Mouse (Mus musculus) heart, postnatal 0 days (tissue): Measurements from ENCODE around the gene Nme3. TPM values are rescaled to one million over a fixed set of nuclear protein-coding genes. Genes with fewer than 3 reads are reported as not detected.
A peak's percentile ranks its signal among the peaks of the same experiment; 100 is the strongest.

Experiments
- ATAC-seq: fragments of 200-750 bp; cut with Nextera tagmentation; 2 replicates; pipeline ENCODE4 v1.8.0; 2017; ENCODE audit warnings: low read depth, moderate number of reproducible peaks, moderate library complexity; ENCODE audit not compliant: insufficient read depth
- DNase-seq: peaks from one replicate; pipeline ENCODE4 v3.0.0-alpha.2; 2016; ENCODE audit warnings: low spot score
- H3K27ac ChIP-seq: fragments of 300-500 bp; sonication (generic); 2 replicates; pipeline ENCODE4 v1.5.1; 2014; ENCODE audit warnings: low read depth, mild to moderate bottlenecking
- H3K27me3 ChIP-seq: fragments of 300-500 bp; sonication (generic); 2 replicates; pipeline ENCODE4 v1.6.1; 2014; ENCODE audit warnings: low read length, mixed read lengths; ENCODE audit not compliant: control insufficient read depth, insufficient read depth
- H3K36me3 ChIP-seq: fragments of 300-500 bp; sonication (generic); replicated peaks from 2 replicates; pipeline ENCODE4 v1.6.1; 2014; ENCODE audit warnings: low read length, mixed read lengths; ENCODE audit not compliant: control insufficient read depth, insufficient read depth
- H3K4me1 ChIP-seq: fragments of 300-500 bp; sonication (generic); 2 replicates; pipeline ENCODE4 v1.6.1; 2014; ENCODE audit warnings: antibody characterized with exemption; ENCODE audit not compliant: control insufficient read depth, insufficient read depth
- H3K4me2 ChIP-seq: fragments of 300-500 bp; sonication (generic); 2 replicates; pipeline ENCODE4 v1.6.1; 2014; ENCODE audit warnings: low read depth, mild to moderate bottlenecking, low read length, moderate library complexity
- H3K4me3 ChIP-seq: fragments of 300-500 bp; sonication (generic); 2 replicates; pipeline ENCODE4 v1.5.1; 2014; ENCODE audit warnings: low read depth, low read length
- H3K9ac ChIP-seq: fragments of 300-500 bp; sonication (generic); replicated peaks from 2 replicates; pipeline ENCODE4 v1.6.1; 2014; ENCODE audit warnings: low read depth, low read length, mixed read lengths
- H3K9me3 ChIP-seq: fragments of 300-500 bp; sonication (generic); replicated peaks from 2 replicates; pipeline ENCODE4 v1.6.1; 2016; ENCODE audit warnings: low read length; ENCODE audit not compliant: control insufficient read depth
- CTCF ChIP-seq: IDR thresholded peaks from 2 replicates; pipeline ENCODE4 v1.5.1; 2016; ENCODE audit warnings: antibody characterized with exemption, control low read depth, low read depth
- EP300 ChIP-seq: IDR thresholded peaks from 2 replicates; pipeline ENCODE4 v1.6.1; 2016; ENCODE audit warnings: antibody characterized with exemption, low read depth
- WGBS: fragments of 180-500 bp; shearing (Covaris S2); extraction: QIAGEN DNeasy Blood & Tissue Kit; methylation state at CpG from one replicate; pipeline ENCODE4 v1.1.7; 2014; 5-methylcytosine and 5-hydroxymethylcytosine counted together
- polyA plus RNA-seq: library from polyadenylated mRNA; unstranded; fragments of >200 nt; fragmentation: Nextera tagmentation; extraction: Ambion mirVana; gene quantifications from 2 replicates; pipeline ENCODE4 v1.2.1, GENCODE M21; 2015
- total RNA-seq: library from RNA; depleted of rRNA; stranded (reverse); fragments of >200 nt; gene quantifications from 2 replicates; pipeline ENCODE4 v1.2.3, GENCODE M21; 2014; ENCODE audit warnings: low replicate concordance

Gene Nme3
- total and polyA plus RNA-seq, 2 experiments from 2014 or later, result 40.8 to 58.4 TPM

GRCm38 (mm10) chr17:24897600-24897999 is 1.3 kb downstream of the Nme3 start:
- 75% methylated on average over 4 of the region's 4 CpGs for WGBS
- Histone ChIP-seq H3K9me3 (no peaks in the 10 kb centered on the region), H3K4me1 (peaks cover 20% of the 10 kb centered on the region; the same call in 1 of the 2 replicates), H3K27ac (no peak overlapping the region), H3K4me3 (no peak overlapping the region), H3K36me3 (peaks cover 59% of the 10 kb centered on the region), H3K27me3 (no peaks in the 10 kb centered on the region), H3K9ac (no peak overlapping the region), H3K4me2 (no peak overlapping the region)
- TF ChIP-seq EP300 (no peak), CTCF (no peak)
- DNase-seq (no peak), ATAC-seq (no peak)

- H3K9me3 ChIP-seq, result no peaks in the 10 kb centered on the region
- peaks cover 59% of the 10 kb centered on the region for H3K36me3 ChIP-seq
- H3K27ac ChIP-seq, result peak overlapping the region; percentile 73
- WGBS, result 74% methylated on average over 4 of the region's 4 CpGs
- H3K4me2 ChIP-seq, result no peak overlapping the region
- H3K9ac ChIP-seq, result no peak overlapping the region
- H3K4me3 ChIP-seq, result no peak overlapping the region
- H3K4me1 ChIP-seq, result peaks cover 20% of the 10 kb centered on the region; the same call in 1 of the 2 replicates
- DNase-seq (no peak), ATAC-seq (no peak)
- TF ChIP-seq EP300 (no peak), CTCF (no peak)
- no peaks in the 10 kb centered on the region for H3K27me3 ChIP-seq
These were observed 1.9 kb downstream of the Nme3 start for GRCm38 (mm10) chr17:24898041-24898854.

- H3K9me3 ChIP-seq, result no peaks in the 10 kb centered on the region
- WGBS, result 52% methylated on average over 5 of the region's 5 CpGs
- H3K9ac ChIP-seq, result no peak overlapping the region
- peaks cover 64% of the 10 kb centered on the region for H3K36me3 ChIP-seq
- H3K27me3 ChIP-seq, result no peaks in the 10 kb centered on the region
- H3K4me3 ChIP-seq, result no peak overlapping the region
- DNase-seq, result peak; percentile 60
- peak; percentile 78 for ATAC-seq
- peaks cover 17% of the 10 kb centered on the region; the same call in 1 of the 2 replicates for H3K4me1 ChIP-seq
- TF ChIP-seq CTCF (no peak), EP300 (peak; percentile 36; the same call in 1 of the 2 replicates)
- peak overlapping the region; percentile 73 for H3K27ac ChIP-seq
- no peak overlapping the region for H3K4me2 ChIP-seq
These were observed 2.9 kb downstream of the Nme3 start for GRCm38 (mm10) chr17:24899153-24899552.

- Histone ChIP-seq H3K27ac (no peak overlapping the region), H3K4me2 (no peak overlapping the region), H3K27me3 (no peaks in the 10 kb centered on the region), H3K4me3 (no peak overlapping the region), H3K9ac (no peak overlapping the region), H3K9me3 (no peaks in the 10 kb centered on the region), H3K4me1 (peaks cover 15% of the 10 kb centered on the region; the same call in 1 of the 2 replicates), H3K36me3 (peaks cover 72% of the 10 kb centered on the region)
- ATAC-seq (no peak), DNase-seq (no peak)
- no peak for TF ChIP-seq CTCF
- WGBS, result 90% methylated on average over 6 of the region's 6 CpGs
These were observed 3.7 kb downstream of the Nme3 start for GRCm38 (mm10) chr17:24900014-24900413.

- ATAC-seq (no peak), DNase-seq (no peak)
- Histone ChIP-seq H3K9me3 (no peaks in the 10 kb centered on the region), H3K36me3 (peaks cover 93% of the 10 kb centered on the region), H3K9ac (no peak overlapping the region), H3K27me3 (no peaks in the 10 kb centered on the region), H3K4me2 (no peak overlapping the region), H3K27ac (no peak overlapping the region), H3K4me1 (peaks cover 2% of the 10 kb centered on the region; the same call in 1 of the 2 replicates), H3K4me3 (no peak overlapping the region)
- TF ChIP-seq CTCF (no peak), EP300 (no peak)
- WGBS, result 86% methylated on average over 5 of the region's 5 CpGs
These were observed 5.8 kb downstream of the Nme3 start for GRCm38 (mm10) chr17:24902124-24902523.
